Mouse (Mus musculus) heart, adult 8-10 months (tissue): ENCODE measurements around the gene Reep1. TPM values are rescaled to one million over a fixed set of nuclear protein-coding genes. Genes with fewer than 3 reads are reported as not detected.
A peak's percentile ranks its signal among the peaks of the same experiment; 100 is the strongest.

ENCODE experiments used
- DNase-seq: peaks from one replicate; pipeline ENCODE4 v3.0.0; 2022; ENCODE audit warnings: low spot score
- total RNA-seq, 4 experiments: library from RNA; stranded (reverse); gene quantifications; 2 replicates each; pipeline ENCODE4 v1.2.4; 2022

The Reep1 gene
- total RNA-seq, 4 experiments from 2014 or later: 16.2 to 20.0 (median 18.0) TPM

GRCm38 (mm10) chr6:71737202-71737601 lies 29.8 kb downstream of the Reep1 start:
- no peak for DNase-seq

GRCm38 (mm10) chr6:71738611-71739010 lies 31.2 kb downstream of the Reep1 start:
- DNase-seq: no peak

DNA sequence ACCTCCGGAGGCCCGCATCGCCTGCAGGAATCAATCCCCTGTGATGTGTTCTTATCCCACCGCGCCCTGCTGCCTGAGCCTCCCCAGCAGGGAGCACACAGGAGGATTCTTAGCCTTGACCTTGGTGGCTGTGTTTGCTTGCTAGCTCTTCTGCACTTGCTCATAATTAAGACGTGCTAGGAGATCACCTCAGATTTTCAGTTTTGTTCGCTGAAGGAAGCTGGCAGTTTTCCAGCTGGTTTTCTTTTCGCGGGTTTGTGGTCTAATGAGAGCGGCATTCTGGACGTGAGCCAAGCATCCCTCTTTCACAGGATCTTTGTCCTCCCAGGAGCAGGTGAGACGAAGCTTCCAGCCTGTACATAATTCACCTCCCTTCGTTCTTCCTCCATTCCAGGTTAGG lies 33.6 kb downstream of the Reep1 start:
- no peak for DNase-seq

GRCm38 (mm10) chr6:71741998-71742636 lies 34.8 kb downstream of the Reep1 start:
- DNase-seq: no peak

DNA sequence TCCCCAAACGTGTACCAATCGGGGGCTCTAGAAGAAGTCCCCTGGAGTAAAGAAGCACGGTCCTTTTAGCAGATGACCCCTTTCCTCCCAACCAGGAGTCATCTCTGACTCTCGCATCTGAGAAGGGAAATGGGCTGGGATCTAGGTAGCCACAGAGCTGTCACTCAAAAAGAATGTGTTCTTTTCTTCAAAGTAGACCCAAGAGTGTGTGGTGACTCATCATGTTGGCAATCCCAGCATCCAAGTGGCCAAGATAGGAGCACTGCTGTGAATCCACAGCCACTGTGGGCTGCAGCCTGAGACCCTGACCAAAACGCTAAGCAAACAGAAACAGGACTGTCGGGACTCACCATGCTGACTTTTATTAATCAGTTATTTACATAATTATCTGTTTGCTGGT lies 37.6 kb downstream of the Reep1 start:
- DNase-seq: no peak

- DNase-seq: no peak
These were observed 38.3 kb downstream of the Reep1 start for GRCm38 (mm10) chr6:71745482-71746234.

DNA sequence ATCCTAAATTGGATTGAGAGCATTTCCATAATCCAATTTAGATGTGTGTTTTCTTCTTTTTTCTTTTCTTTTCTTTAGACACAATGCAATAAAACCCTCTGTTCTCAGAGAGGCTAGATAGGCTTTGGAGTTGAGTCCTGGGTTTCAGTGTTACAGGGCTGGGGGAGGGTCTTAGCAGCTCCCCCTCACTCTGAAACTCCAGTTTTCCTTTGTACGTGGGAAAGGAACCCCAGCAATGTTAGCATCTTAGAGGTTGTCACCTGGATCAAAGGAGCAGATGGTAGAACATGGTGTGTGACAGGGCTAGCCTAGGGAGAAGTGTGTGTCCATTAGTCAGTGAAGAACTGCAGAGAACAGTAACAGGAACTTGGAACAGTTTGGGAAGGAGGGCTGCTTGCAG lies 38.9 kb downstream of the Reep1 start:
- no peak for DNase-seq

DNA sequence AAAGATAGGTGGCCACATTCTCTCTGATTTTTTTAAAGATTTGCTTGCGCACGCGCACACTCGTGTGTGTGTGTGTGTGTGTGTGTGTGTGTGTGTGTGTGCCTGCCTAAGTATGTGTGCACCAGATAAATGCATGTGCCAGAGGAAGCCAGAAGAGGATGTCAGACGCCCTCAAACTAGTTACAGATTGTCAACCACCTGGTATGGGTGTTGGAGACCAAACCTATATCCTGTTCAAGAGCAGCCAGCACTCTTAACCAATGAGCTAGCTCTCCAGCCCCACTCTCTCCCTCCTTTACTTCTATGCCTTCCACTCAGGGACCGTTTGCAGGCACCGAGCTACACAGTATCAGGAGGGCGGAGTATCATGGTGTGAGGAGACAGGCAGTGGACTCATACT lies 39.5 kb downstream of the Reep1 start:
- no peak for DNase-seq

GRCm38 (mm10) chr6:71751602-71752001 lies 44.2 kb downstream of the Reep1 start:
- no peak for DNase-seq

GRCm38 (mm10) chr6:71752791-71753464 lies 45.6 kb downstream of the Reep1 start:
- DNase-seq: no peak

GRCm38 (mm10) chr6:71757039-71757894 lies 49.9 kb downstream of the Reep1 start:
- DNase-seq: peak; percentile 6

GRCm38 (mm10) chr6:71758780-71759179 lies 51.4 kb downstream of the Reep1 start:
- DNase-seq: no peak

- DNase-seq: no peak
These were observed 52.7 kb downstream of the Reep1 start for GRCm38 (mm10) chr6:71760073-71760472.

- no peak for DNase-seq
These were observed 60.4 kb downstream of the Reep1 start for GRCm38 (mm10) chr6:71767761-71768160.

GRCm38 (mm10) chr6:71769901-71770690 lies 62.7 kb downstream of the Reep1 start:
- DNase-seq: no peak

DNA sequence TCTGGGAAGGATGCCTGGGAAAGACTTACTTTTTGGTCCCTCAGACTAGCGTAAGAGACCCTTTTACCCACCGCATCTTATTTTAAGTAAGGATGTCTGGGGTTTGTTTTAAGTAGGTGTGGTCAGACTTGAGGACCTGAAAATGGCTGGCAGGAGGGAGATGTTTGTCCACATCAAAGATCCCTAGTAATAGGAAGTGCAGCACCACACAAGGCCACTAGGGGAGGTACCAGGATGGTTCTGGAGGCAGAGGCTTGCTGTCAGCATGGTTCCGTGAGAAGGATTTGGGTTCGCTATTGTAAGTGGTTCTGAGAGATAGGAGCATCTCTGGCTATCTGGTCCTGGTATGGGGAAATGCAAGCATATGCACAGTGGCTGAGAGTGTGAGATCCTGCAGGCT lies 63.5 kb downstream of the Reep1 start:
- DNase-seq: no peak

- no peak for DNase-seq
These were observed 63.9 kb downstream of the Reep1 start for GRCm38 (mm10) chr6:71771282-71771681.

GRCm38 (mm10) chr6:71772156-71772555 lies 64.8 kb downstream of the Reep1 start:
- no peak for DNase-seq

DNA sequence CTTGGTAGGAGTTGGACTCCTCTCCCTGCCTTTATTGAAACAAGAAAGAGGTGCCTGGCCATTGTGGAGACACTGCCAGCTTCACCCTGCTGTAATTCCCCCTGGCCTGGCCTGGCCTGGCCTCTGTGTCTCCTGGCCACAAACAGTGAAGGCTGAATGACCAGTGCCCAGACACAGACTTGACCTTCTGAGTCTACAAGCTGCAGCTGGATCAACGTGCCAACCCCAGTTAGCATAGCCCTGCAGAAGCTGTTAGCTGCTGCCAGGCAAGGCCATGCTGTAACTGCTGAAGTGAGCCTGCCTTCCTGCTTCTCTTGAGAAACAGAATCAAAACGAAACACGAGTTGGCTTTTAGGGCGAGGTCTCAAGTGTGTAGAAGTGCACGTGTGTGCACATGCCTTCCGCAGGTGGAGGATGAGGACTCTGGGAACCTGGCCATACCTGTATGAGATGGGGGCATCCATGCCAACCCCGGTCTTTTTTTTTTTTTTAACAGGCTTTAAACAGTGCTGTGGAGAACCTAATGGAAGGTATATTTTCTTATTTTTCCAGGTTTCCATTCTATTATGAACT lies 65.4 kb downstream of the Reep1 start:
- DNase-seq: no peak

DNA sequence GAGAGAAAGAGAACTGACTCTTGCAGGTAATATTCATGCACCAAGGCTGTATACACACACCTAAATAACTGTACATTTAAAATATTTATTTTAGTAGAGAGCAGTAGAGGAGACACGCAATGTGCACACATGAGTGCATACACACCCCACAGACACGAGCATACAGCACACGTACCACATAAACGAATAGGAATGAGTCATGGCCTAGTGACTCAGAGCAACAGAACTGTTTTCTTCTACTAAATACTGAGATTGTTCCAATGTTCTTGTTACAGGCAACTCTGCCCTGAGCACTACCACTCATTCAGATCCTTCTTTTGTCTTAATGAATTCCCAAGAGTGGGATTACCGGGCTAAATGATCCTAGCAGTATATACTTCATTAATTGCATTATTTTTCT lies 70.7 kb downstream of the Reep1 start:
- DNase-seq: no peak

DNA sequence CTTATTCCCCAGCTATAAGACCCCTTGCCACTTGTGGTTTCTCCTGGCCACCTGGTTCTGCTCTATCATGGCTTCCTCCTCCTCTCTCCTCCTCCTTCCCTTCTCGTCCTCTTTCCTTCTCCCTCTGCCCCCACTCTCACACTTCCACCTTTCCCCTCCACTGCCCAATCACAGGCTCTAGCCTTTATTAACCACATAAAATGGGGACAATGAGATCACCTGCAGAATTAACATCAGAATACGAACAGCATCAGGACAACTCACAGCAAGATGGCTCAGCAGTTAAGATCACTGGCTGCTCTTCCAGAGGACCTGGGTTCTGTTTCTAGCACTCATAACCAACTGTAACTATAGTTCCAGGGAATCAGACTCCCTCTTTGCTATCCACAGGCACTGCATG lies 72.5 kb downstream of the Reep1 start:
- no peak for DNase-seq
